Mouse (Mus musculus): Measurements from ENCODE around the gene Mfsd13b. TPM values are rescaled to one million over a fixed set of nuclear protein-coding genes. Genes with fewer than 3 reads are reported as not detected.
"Not testable (repeated sequence)": the region's sequence is repeated elsewhere in the genome, so short reads cannot be mapped to it uniquely, and the experiment has no call there.

The Mfsd13b gene
- 0.45 TPM in 1 of 2 replicates, not detected in the other for polyA plus RNA-seq (2015; fragmentation: Nextera tagmentation; extraction: Ambion mirVana)

GRCm38 (mm10) chr7:120982200-120982841, at the start of gene Mfsd13b, which contains the start of gene Cdr2:
Gene Mfsd13b (plus strand): TSS chr7:120982509.
Gene Cdr2 (minus strand): TSS chr7:120982312.
- H3K27ac ChIP-seq (replicated peaks): peak within 1 kb of the TSS; percentile 80
- no peaks in the 10 kb centered on the region for H3K27me3 ChIP-seq
- ATAC-seq (ENCODE audit: low read depth): peak; percentile 96
- H3K9ac ChIP-seq: peak within 1 kb of the TSS; percentile 89
- no peaks in the 10 kb centered on the region for H3K9me3 ChIP-seq
- under 1% methylated on average over 46 of the region's 46 CpGs for whole genome bisulfite sequencing
- peaks cover 46% of the 10 kb centered on the region for H3K4me1 ChIP-seq (replicated peaks)
- H3K4me2 ChIP-seq: peak within 1 kb of the TSS; percentile 88
- H3K4me3 ChIP-seq: peak within 1 kb of the TSS; percentile 89
- H3K36me3 ChIP-seq: no peaks in the 10 kb centered on the region

- Histone ChIP-seq H3K27ac (replicated peaks) (no peak overlapping the region), H3K9me3 (no peaks in the 10 kb centered on the region), H3K36me3 (peaks cover 92% of the 10 kb centered on the region), H3K4me1 (replicated peaks) (no peaks in the 10 kb centered on the region), H3K27me3 (no peaks in the 10 kb centered on the region), H3K4me3 (no peak overlapping the region), H3K9ac (no peak overlapping the region), H3K4me2 (no peak overlapping the region)
- ATAC-seq (ENCODE audit: low read depth): no peak
- 97% methylated on average over 7 of the region's 7 CpGs for WGBS
Measured at GRCm38 (mm10) chr7:120933110-120933509, 49.2 kb upstream of the Mfsd13b start.

GRCm38 (mm10) chr7:120933680-120934195, 48.6 kb upstream of the Mfsd13b start:
- 86% methylated on average over 4 of the region's 5 CpGs for WGBS
- Histone ChIP-seq H3K9ac (no peak overlapping the region), H3K4me3 (no peak overlapping the region), H3K27ac (replicated peaks) (no peak overlapping the region), H3K27me3 (no peaks in the 10 kb centered on the region), H3K36me3 (peaks cover 92% of the 10 kb centered on the region), H3K9me3 (no peaks in the 10 kb centered on the region), H3K4me2 (no peak overlapping the region), H3K4me1 (replicated peaks) (no peaks in the 10 kb centered on the region)
- no peak for ATAC-seq (ENCODE audit: low read depth)

- Histone ChIP-seq H3K27me3 (no peaks in the 10 kb centered on the region), H3K9ac (no peak overlapping the region), H3K36me3 (peaks cover 92% of the 10 kb centered on the region), H3K27ac (replicated peaks) (no peak overlapping the region), H3K4me3 (no peak overlapping the region), H3K9me3 (no peaks in the 10 kb centered on the region), H3K4me2 (no peak overlapping the region), H3K4me1 (replicated peaks) (no peaks in the 10 kb centered on the region)
- no peak for ATAC-seq (ENCODE audit: low read depth)
- 42% methylated on average over 5 of the region's 5 CpGs for WGBS
Measured at GRCm38 (mm10) chr7:120934716-120935115, 47.6 kb upstream of the Mfsd13b start.

- no peak overlapping the region for H3K4me3 ChIP-seq
- 89% methylated on average over 4 of the region's 4 CpGs for WGBS
- H3K36me3 ChIP-seq: peaks cover 94% of the 10 kb centered on the region
- no peak overlapping the region for H3K4me2 ChIP-seq
- H3K27me3 ChIP-seq: no peaks in the 10 kb centered on the region
- no peaks in the 10 kb centered on the region for H3K4me1 ChIP-seq (replicated peaks)
- no peak overlapping the region for H3K27ac ChIP-seq (replicated peaks)
- H3K9me3 ChIP-seq: no peaks in the 10 kb centered on the region
- H3K9ac ChIP-seq: no peak overlapping the region
- ATAC-seq (ENCODE audit: low read depth): no peak
Measured at GRCm38 (mm10) chr7:120936522-120936921, 45.8 kb upstream of the Mfsd13b start.

GRCm38 (mm10) chr7:120938206-120938605, 44.1 kb upstream of the Mfsd13b start:
- H3K4me1 ChIP-seq (replicated peaks): no peaks in the 10 kb centered on the region
- no peak overlapping the region for H3K27ac ChIP-seq (replicated peaks)
- 91% methylated on average over 9 of the region's 9 CpGs for WGBS
- no peaks in the 10 kb centered on the region for H3K9me3 ChIP-seq
- no peaks in the 10 kb centered on the region for H3K27me3 ChIP-seq
- ATAC-seq (ENCODE audit: low read depth): no peak
- H3K4me3 ChIP-seq: no peak overlapping the region
- H3K9ac ChIP-seq: no peak overlapping the region
- H3K4me2 ChIP-seq: no peak overlapping the region
- peaks cover 94% of the 10 kb centered on the region for H3K36me3 ChIP-seq

- no peak for ATAC-seq (ENCODE audit: low read depth)
- Histone ChIP-seq H3K9me3 (no peaks in the 10 kb centered on the region), H3K4me1 (replicated peaks) (no peaks in the 10 kb centered on the region), H3K9ac (no peak overlapping the region), H3K4me2 (no peak overlapping the region), H3K27ac (replicated peaks) (no peak overlapping the region), H3K4me3 (no peak overlapping the region), H3K27me3 (no peaks in the 10 kb centered on the region), H3K36me3 (peaks cover 91% of the 10 kb centered on the region)
- 92% methylated on average over 12 of the region's 12 CpGs for WGBS
Measured at GRCm38 (mm10) chr7:120940343-120940742, 42.0 kb upstream of the Mfsd13b start.

- Histone ChIP-seq H3K4me3 (no peak overlapping the region), H3K4me1 (replicated peaks) (no peaks in the 10 kb centered on the region), H3K4me2 (no peak overlapping the region), H3K36me3 (peaks cover 89% of the 10 kb centered on the region), H3K9ac (no peak overlapping the region), H3K9me3 (no peaks in the 10 kb centered on the region), H3K27me3 (no peaks in the 10 kb centered on the region), H3K27ac (replicated peaks) (no peak overlapping the region)
- no peak for ATAC-seq (ENCODE audit: low read depth)
- WGBS: 93% methylated on average over 6 of the region's 6 CpGs
Measured at GRCm38 (mm10) chr7:120941214-120941613, 41.1 kb upstream of the Mfsd13b start.

- Histone ChIP-seq H3K4me3 (no peak overlapping the region), H3K9me3 (no peaks in the 10 kb centered on the region), H3K27ac (replicated peaks) (no peak overlapping the region), H3K36me3 (peaks cover 82% of the 10 kb centered on the region), H3K4me2 (no peak overlapping the region), H3K9ac (no peak overlapping the region), H3K27me3 (no peaks in the 10 kb centered on the region), H3K4me1 (replicated peaks) (no peaks in the 10 kb centered on the region)
- no peak for ATAC-seq (ENCODE audit: low read depth)
- WGBS: 90% methylated on average over 1 of the region's 1 CpGs
Measured at GRCm38 (mm10) chr7:120942506-120942905, 39.8 kb upstream of the Mfsd13b start.

- no peak overlapping the region for H3K27ac ChIP-seq (replicated peaks)
- no peaks in the 10 kb centered on the region for H3K27me3 ChIP-seq
- no peak overlapping the region for H3K4me2 ChIP-seq
- ATAC-seq (ENCODE audit: low read depth): no peak
- H3K9ac ChIP-seq: no peak overlapping the region
- H3K4me3 ChIP-seq: no peak overlapping the region
- 69% methylated on average over 7 of the region's 8 CpGs for WGBS
- peaks cover 79% of the 10 kb centered on the region for H3K36me3 ChIP-seq
- no peaks in the 10 kb centered on the region for H3K9me3 ChIP-seq
- no peaks in the 10 kb centered on the region for H3K4me1 ChIP-seq (replicated peaks)
Measured at GRCm38 (mm10) chr7:120943936-120944509, 38.3 kb upstream of the Mfsd13b start.

GRCm38 (mm10) chr7:120953591-120953990, 28.7 kb upstream of the Mfsd13b start:
- H3K4me2 ChIP-seq; H3K9ac ChIP-seq; H3K27me3 ChIP-seq; H3K4me1 ChIP-seq (replicated peaks); H3K4me3 ChIP-seq; H3K9me3 ChIP-seq; H3K27ac ChIP-seq (replicated peaks); ATAC-seq (ENCODE audit: low read depth): not testable (repeated sequence)
- peaks cover 58% of the 10 kb centered on the region for H3K36me3 ChIP-seq
- 80% methylated on average over 7 of the region's 7 CpGs for WGBS

- H3K36me3 ChIP-seq: peaks cover 50% of the 10 kb centered on the region
- no peak overlapping the region for H3K4me3 ChIP-seq
- 84% methylated on average over 2 of the region's 2 CpGs for WGBS
- ATAC-seq (ENCODE audit: low read depth): no peak
- H3K27me3 ChIP-seq: no peaks in the 10 kb centered on the region
- no peak overlapping the region for H3K9ac ChIP-seq
- no peaks in the 10 kb centered on the region for H3K4me1 ChIP-seq (replicated peaks)
- no peak overlapping the region for H3K27ac ChIP-seq (replicated peaks)
- H3K4me2 ChIP-seq: no peak overlapping the region
- H3K9me3 ChIP-seq: no peaks in the 10 kb centered on the region
Measured at GRCm38 (mm10) chr7:120960116-120960515, 22.2 kb upstream of the Mfsd13b start.

Measured in neural tube, embryonic 13.5 days (tissue).